Mouse (Mus musculus) heart, embryonic 10.5 days (tissue): ENCODE data around the gene Cyb5r3. TPM values are rescaled to one million over a fixed set of nuclear protein-coding genes. Genes with fewer than 3 reads are reported as not detected.
"Not testable (repeated sequence)": the region's sequence is repeated elsewhere in the genome, so short reads cannot be mapped to it uniquely, and the experiment has no call there.

Experiments
- DNase-seq: peaks from one replicate; pipeline ENCODE4 v3.0.0-alpha.2; 2017; ENCODE audit warnings: low spot score
- H3K27ac ChIP-seq: fragments of 300-500 bp; sonication (generic); 2 replicates; pipeline ENCODE4 v1.5.1; 2016; ENCODE audit warnings: mild to moderate bottlenecking
- H3K27me3 ChIP-seq: fragments of 300-500 bp; sonication (generic); 2 replicates; pipeline ENCODE4 v1.6.1; 2016; ENCODE audit warnings: mild to moderate bottlenecking; ENCODE audit not compliant: poor library complexity, insufficient read depth, severe bottlenecking
- H3K36me3 ChIP-seq: fragments of 300-500 bp; sonication (generic); 2 replicates; pipeline ENCODE4 v1.6.1; 2016; ENCODE audit warnings: mild to moderate bottlenecking, moderate library complexity
- H3K4me1 ChIP-seq: fragments of 300-500 bp; sonication (generic); 2 replicates; pipeline ENCODE4 v1.6.1; 2016; ENCODE audit warnings: mild to moderate bottlenecking
- H3K4me3 ChIP-seq: fragments of 300-500 bp; sonication (generic); 2 replicates; pipeline ENCODE4 v1.5.1; 2016; ENCODE audit warnings: mild to moderate bottlenecking, moderate library complexity
- H3K9me3 ChIP-seq: fragments of 300-500 bp; sonication (generic); 2 replicates; pipeline ENCODE4 v1.6.1; 2016; ENCODE audit warnings: mild to moderate bottlenecking, moderate library complexity
- WGBS: fragments of 180-500 bp; shearing (Covaris S2); methylation state at CpG from one replicate; pipeline ENCODE4 v1.1.7; 2016; 5-methylcytosine and 5-hydroxymethylcytosine counted together
- polyA plus RNA-seq: library from polyadenylated mRNA; unstranded; fragments of >200 nt; fragmentation: Nextera tagmentation; extraction: Ambion mirVana; gene quantifications from 2 replicates; pipeline ENCODE4 v1.2.1, GENCODE M21; 2016

The Cyb5r3 gene
- polyA plus RNA-seq, 1 experiment from 2014 or later = 178 TPM

GRCm38 (mm10) chr15:83127037-83127436, 45.4 kb downstream of the Cyb5r3 start:
- not testable (repeated sequence) for H3K9me3 ChIP-seq, DNase-seq, H3K27ac ChIP-seq, H3K27me3 ChIP-seq, H3K4me3 ChIP-seq, H3K4me1 ChIP-seq
- 86% methylated on average over 3 of the region's 3 CpGs for WGBS
- H3K36me3 ChIP-seq = peaks cover 72% of the 10 kb centered on the region

DNA sequence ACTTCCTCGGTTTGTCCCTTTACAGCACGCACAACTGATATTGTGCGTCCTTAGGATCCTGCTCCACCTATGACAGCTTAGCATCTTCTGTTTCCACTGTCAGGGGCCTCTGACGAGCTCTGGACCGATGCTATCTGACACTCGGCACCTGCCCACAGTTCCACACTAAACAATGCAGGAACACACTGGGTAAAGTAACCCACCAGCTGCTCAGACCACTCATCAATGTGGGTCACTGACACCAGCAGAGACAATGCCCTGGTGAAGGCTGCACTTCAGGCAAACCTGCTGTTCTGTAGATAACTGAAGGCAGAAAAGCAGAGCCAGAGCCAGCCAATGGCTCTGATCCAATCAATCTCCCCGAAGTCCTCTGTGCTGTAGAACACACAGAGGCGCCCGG, 45.8 kb downstream of the Cyb5r3 start:
- Histone ChIP-seq H3K4me3 (no peak overlapping the region), H3K9me3 (no peaks in the 10 kb centered on the region), H3K4me1 (peaks cover 5% of the 10 kb centered on the region), H3K27ac (no peak overlapping the region), H3K36me3 (peaks cover 68% of the 10 kb centered on the region), H3K27me3 (no peaks in the 10 kb centered on the region)
- no peak for DNase-seq
- WGBS = 91% methylated on average over 9 of the region's 9 CpGs

- 68% methylated on average over 5 of the region's 5 CpGs for WGBS
- DNase-seq = no peak
- H3K27ac ChIP-seq = no peak overlapping the region
Observed at GRCm38 (mm10) chr15:83124625-83125024, 47.8 kb downstream of the Cyb5r3 start.

GRCm38 (mm10) chr15:83122566-83123145, 49.7 kb downstream of the Cyb5r3 start, which contains the start of gene Rrp7a:
Rrp7a (minus strand) TSS chr15:83122801.
- Histone ChIP-seq H3K9me3 (no peaks in the 10 kb centered on the region), H3K27ac (peak within 1 kb of the TSS; percentile 86), H3K4me1 (peaks cover 8% of the 10 kb centered on the region), H3K27me3 (no peaks in the 10 kb centered on the region), H3K36me3 (peaks cover 52% of the 10 kb centered on the region), H3K4me3 (peak within 1 kb of the TSS; percentile 96)
- WGBS = 10% methylated on average over 32 of the region's 32 CpGs
- DNase-seq = peak; percentile 95

More at GRCm38 (mm10) chr15:83124625-83125024, 47.8 kb downstream of the Cyb5r3 start:
- no peak overlapping the region for H3K4me3 ChIP-seq
- H3K36me3 ChIP-seq = peaks cover 52% of the 10 kb centered on the region
- no peaks in the 10 kb centered on the region for H3K27me3 ChIP-seq
- H3K9me3 ChIP-seq = no peaks in the 10 kb centered on the region
- peaks cover 8% of the 10 kb centered on the region for H3K4me1 ChIP-seq

- 4% methylated on average over 41 of the region's 43 CpGs for WGBS
- peak; percentile 86 for DNase-seq
Observed at GRCm38 (mm10) chr15:83121709-83122565, 50.5 kb downstream of the Cyb5r3 start.

GRCm38 (mm10) chr15:83118360-83118759, 54.0 kb downstream of the Cyb5r3 start:
- Histone ChIP-seq H3K9me3 (no peaks in the 10 kb centered on the region), H3K36me3 (peaks cover 61% of the 10 kb centered on the region), H3K27me3 (no peaks in the 10 kb centered on the region), H3K4me1 (peaks cover 8% of the 10 kb centered on the region), H3K4me3 (no peak overlapping the region), H3K27ac (no peak overlapping the region)
- 71% methylated on average over 7 of the region's 7 CpGs for WGBS
- no peak for DNase-seq

More at GRCm38 (mm10) chr15:83121709-83122565, 50.5 kb downstream of the Cyb5r3 start:
- no peaks in the 10 kb centered on the region for H3K27me3 ChIP-seq
- H3K36me3 ChIP-seq = peaks cover 52% of the 10 kb centered on the region
- H3K4me1 ChIP-seq = peaks cover 8% of the 10 kb centered on the region
- peak overlapping the region; percentile 86 for H3K27ac ChIP-seq
- no peaks in the 10 kb centered on the region for H3K9me3 ChIP-seq
- H3K4me3 ChIP-seq = peak overlapping the region; percentile 96

DNA sequence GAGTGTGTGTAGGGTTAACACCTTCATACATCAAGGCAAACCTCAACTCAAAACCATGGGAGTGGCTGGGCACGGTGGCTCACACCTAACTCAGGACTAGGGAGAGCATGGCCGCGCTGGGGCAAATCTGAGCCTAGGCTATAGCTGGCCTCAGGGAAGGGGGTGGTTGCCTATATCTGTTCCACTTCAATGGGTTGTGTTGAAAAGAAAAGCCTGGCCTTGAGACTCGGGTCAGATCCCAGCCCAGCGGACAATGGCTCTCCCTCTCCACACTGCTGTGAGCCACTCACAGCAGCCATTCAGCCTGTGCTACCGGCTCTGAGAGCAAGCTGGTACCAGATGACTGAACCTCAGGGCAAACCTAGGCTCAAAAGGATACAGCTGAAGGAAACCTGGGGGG, 57.3 kb downstream of the Cyb5r3 start:
- no peak for DNase-seq
- Histone ChIP-seq H3K27me3 (no peaks in the 10 kb centered on the region), H3K4me1 (peaks cover 14% of the 10 kb centered on the region; the same call in 1 of the 2 replicates), H3K27ac (no peak overlapping the region), H3K36me3 (peaks cover 62% of the 10 kb centered on the region), H3K4me3 (no peak overlapping the region), H3K9me3 (no peaks in the 10 kb centered on the region)
- 81% methylated on average over 6 of the region's 6 CpGs for WGBS

GRCm38 (mm10) chr15:83114106-83114505, 58.3 kb downstream of the Cyb5r3 start:
- H3K36me3 ChIP-seq = peaks cover 60% of the 10 kb centered on the region
- no peaks in the 10 kb centered on the region for H3K9me3 ChIP-seq
- no peak overlapping the region for H3K27ac ChIP-seq
- no peaks in the 10 kb centered on the region for H3K27me3 ChIP-seq
- no peak for DNase-seq
- H3K4me1 ChIP-seq = peaks cover 14% of the 10 kb centered on the region; the same call in 1 of the 2 replicates
- WGBS = 84% methylated on average over 9 of the region's 9 CpGs
- H3K4me3 ChIP-seq = no peak overlapping the region

- H3K4me1 ChIP-seq = peaks cover 14% of the 10 kb centered on the region; the same call in 1 of the 2 replicates
- H3K27me3 ChIP-seq = no peaks in the 10 kb centered on the region
- no peaks in the 10 kb centered on the region for H3K9me3 ChIP-seq
- peaks cover 53% of the 10 kb centered on the region for H3K36me3 ChIP-seq
- 14% methylated on average over 10 of the region's 11 CpGs for WGBS
- H3K27ac ChIP-seq = 0 out of 2 replicates have a peak overlapping the region, but pooled peaks have one; percentile 7
- no peak for DNase-seq
- H3K4me3 ChIP-seq = 0 out of 2 replicates have a peak overlapping the region, but pooled peaks have one; percentile 6
Observed at GRCm38 (mm10) chr15:83112898-83113297, 59.5 kb downstream of the Cyb5r3 start.

DNA sequence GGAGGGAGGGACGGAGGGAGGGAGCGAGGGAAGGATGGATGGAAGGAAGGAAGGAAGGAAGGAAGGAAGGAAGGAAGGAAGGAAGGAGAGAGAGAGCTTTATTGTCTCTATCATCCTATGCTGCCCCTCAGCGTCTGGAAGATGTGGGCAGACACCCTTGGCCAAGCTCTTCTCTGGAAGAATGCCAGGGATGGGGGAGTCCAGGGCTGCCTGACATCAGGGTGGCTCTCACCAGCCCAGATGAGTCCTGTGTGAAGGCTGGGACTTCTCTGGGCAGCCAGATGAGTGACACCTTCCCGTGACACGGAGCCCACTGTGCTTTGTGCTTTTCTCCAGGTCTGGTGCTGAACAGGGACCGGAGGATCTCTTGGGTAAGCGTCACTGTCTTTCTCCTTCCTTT, 60.5 kb downstream of the Cyb5r3 start:
- DNase-seq = no peak
- H3K4me3 ChIP-seq = no peak overlapping the region
- H3K27ac ChIP-seq = no peak overlapping the region
- peaks cover 18% of the 10 kb centered on the region; the same call in 1 of the 2 replicates for H3K4me1 ChIP-seq
- 73% methylated on average over 7 of the region's 7 CpGs for WGBS
- peaks cover 43% of the 10 kb centered on the region for H3K36me3 ChIP-seq
- H3K9me3 ChIP-seq = no peaks in the 10 kb centered on the region
- no peaks in the 10 kb centered on the region for H3K27me3 ChIP-seq

GRCm38 (mm10) chr15:83111290-83111689, 61.1 kb downstream of the Cyb5r3 start:
- Histone ChIP-seq H3K27ac (no peak overlapping the region), H3K27me3 (no peaks in the 10 kb centered on the region), H3K36me3 (peaks cover 38% of the 10 kb centered on the region), H3K4me3 (no peak overlapping the region), H3K4me1 (peaks cover 18% of the 10 kb centered on the region; the same call in 1 of the 2 replicates), H3K9me3 (no peaks in the 10 kb centered on the region)
- DNase-seq = no peak
- 47% methylated on average over 6 of the region's 6 CpGs for WGBS

DNA sequence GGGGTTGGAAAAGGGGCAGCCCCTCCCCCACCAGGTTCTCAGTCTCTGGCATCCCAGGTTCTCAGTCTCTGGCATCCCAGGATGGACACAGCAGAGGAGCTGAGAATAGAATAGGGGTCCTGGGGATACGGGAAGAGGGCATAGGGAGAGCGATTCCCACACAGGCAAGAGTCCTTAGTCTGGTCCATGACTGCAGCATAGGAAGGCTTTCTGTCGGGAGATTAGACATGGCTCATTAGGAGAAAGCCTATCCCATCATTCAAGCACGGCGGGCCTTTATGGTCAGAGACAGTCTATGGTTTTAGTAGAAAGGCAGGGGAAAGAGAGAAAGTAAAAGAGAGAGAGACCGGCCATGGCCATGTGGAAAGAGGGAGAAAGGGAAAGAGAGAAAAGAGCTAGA, 64.6 kb downstream of the Cyb5r3 start:
- Histone ChIP-seq H3K4me3 (no peak overlapping the region), H3K27me3 (no peaks in the 10 kb centered on the region), H3K4me1 (peaks cover 14% of the 10 kb centered on the region; the same call in 1 of the 2 replicates), H3K27ac (no peak overlapping the region), H3K9me3 (no peaks in the 10 kb centered on the region), H3K36me3 (peaks cover 25% of the 10 kb centered on the region)
- DNase-seq = no peak
- WGBS = 63% methylated on average over 6 of the region's 6 CpGs

DNA sequence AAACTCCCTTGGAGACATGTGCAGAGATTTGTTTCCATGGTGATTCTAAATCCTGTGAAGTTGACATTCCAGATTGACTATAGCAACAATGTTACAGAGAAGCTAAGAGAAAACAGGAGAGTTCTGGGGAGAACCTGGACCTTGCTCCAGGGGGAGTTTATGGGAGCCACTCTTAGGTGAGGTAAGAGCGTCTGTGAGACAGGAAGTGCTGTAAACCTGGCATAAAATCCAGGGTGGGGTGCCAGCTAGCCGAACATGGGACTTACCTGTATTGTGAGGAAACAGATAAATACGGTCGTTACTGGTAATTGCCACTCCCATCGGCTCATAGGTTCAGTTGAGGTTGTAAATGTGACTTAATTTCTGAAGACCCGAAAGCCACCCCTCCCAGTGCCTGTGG, 66.0 kb downstream of the Cyb5r3 start:
- WGBS = 76% methylated on average over 6 of the region's 6 CpGs

More for the DNA sequence above, 66.0 kb downstream of the Cyb5r3 start:
- DNase-seq = no peak
- no peak overlapping the region for H3K27ac ChIP-seq
- no peaks in the 10 kb centered on the region; the same call in 1 of the 2 replicates for H3K27me3 ChIP-seq
- H3K36me3 ChIP-seq = peaks cover 25% of the 10 kb centered on the region
- H3K4me3 ChIP-seq = no peak overlapping the region
- H3K9me3 ChIP-seq = no peaks in the 10 kb centered on the region
- H3K4me1 ChIP-seq = peaks cover 18% of the 10 kb centered on the region
